Comparison of ENCODE assay signal across 26 mouse cellular contexts in genomic region chr5:151192266-151192665, GRCm38 (mm10). TPM values are rescaled to one million over a fixed set of nuclear protein-coding genes. Genes with fewer than 3 reads are reported as not detected.
A peak's percentile ranks its signal among the peaks of the same experiment; 100 is the strongest.
DNase-seq lines count a peak whose midpoint lies in the region; ATAC-seq and TF ChIP-seq lines count a peak whose summit lies in the region.
"Had no signal": no experiment of that assay in that cellular context is flagged by ENCODE, and none has a peak within 500 bp of the region (broad histone marks: within the 10 kb centered on the region; RNA-seq: fewer than 3 reads in every experiment).

No protein-coding gene starts in this region.

- H3K79me2 ChIP-seq in myocyte (ENCODE audit: control insufficient read depth, insufficient read depth), result peaks cover 27% of the 10 kb centered on the region

- no peaks in the 10 kb centered on the region for H3K9me3 ChIP-seq in lung, postnatal 0 days (ENCODE audit: low read length)
- H3K9me3 ChIP-seq: embryonic facial prominence, embryonic 10.5 days; embryonic facial prominence, embryonic 12.5 days; forebrain, embryonic 10.5 days; forebrain, embryonic 12.5 days had no signal

- no peak overlapping the region for H3K27ac ChIP-seq in lung, postnatal 0 days (ENCODE audit: low read length)
- H3K27ac ChIP-seq: embryonic facial prominence, embryonic 10.5 days; embryonic facial prominence, embryonic 12.5 days; forebrain, embryonic 10.5 days; forebrain, embryonic 12.5 days had no signal

- no peak for DNase-seq in lung, postnatal 0 days (ENCODE audit: low spot score)
- no peak for DNase-seq in lung, adult 18-20 months
- DNase-seq in NIH3T3 (ENCODE audit: low read depth), result peak; percentile 57
- no peak for DNase-seq in spleen, adult 12 weeks (ENCODE audit: low spot score)
- no peak for DNase-seq in gastrocnemius, postnatal 25 days
- DNase-seq: adrenal gland, adult 8-10 months; adrenal gland, postnatal 14 days; adrenal gland, postnatal 36 days; B cell, adult 2 months; cerebellum, adult 11-12 months; cerebellum, adult 2 months; cerebellum, adult 9-10 months; cerebellum, postnatal 10 days; cerebellum, postnatal 25 days had no signal

- no peaks in the 10 kb centered on the region for H3K27me3 ChIP-seq in lung, postnatal 0 days (replicated peaks; ENCODE audit: insufficient read depth, low read length)
- no peaks in the 10 kb centered on the region for H3K27me3 ChIP-seq in myocyte (ENCODE audit: control insufficient read depth, insufficient read depth, insufficient read length)
- H3K27me3 ChIP-seq: CH12.LX; embryonic facial prominence, embryonic 12.5 days had no signal

- peaks cover 8% of the 10 kb centered on the region; the same call in 1 of the 2 replicates for H3K4me1 ChIP-seq in lung, postnatal 0 days (ENCODE audit: insufficient read depth, low read depth, low read length)

- no peak overlapping the region for H3ac ChIP-seq in myocyte (ENCODE audit: control insufficient read depth, insufficient read length)

- no peak overlapping the region for H3K9ac ChIP-seq in lung, postnatal 0 days (replicated peaks; ENCODE audit: low read depth)
- H3K9ac ChIP-seq: embryonic facial prominence, embryonic 12.5 days; forebrain, embryonic 12.5 days had no signal

- TF ChIP-seq CTCF in lung, postnatal 0 days (IDR thresholded peaks at IDR 0.05), result no peak

- ATAC-seq in lung, postnatal 0 days, result no peak
- ATAC-seq: activated CD4-positive, CD25-positive, alpha-beta regulatory T cell, adult 4 months; CD4-positive, CD25-positive, alpha-beta regulatory T cell, adult 4 months; forebrain, embryonic 14.5 days; forebrain, embryonic 16.5 days had no signal

- no peak overlapping the region for H3K4me2 ChIP-seq in lung, postnatal 0 days (replicated peaks; ENCODE audit: low read depth, low read length)
- H3K4me2 ChIP-seq in myocyte (ENCODE audit: low read depth), result peak overlapping the region; percentile 49
- H3K4me2 ChIP-seq: embryonic facial prominence, embryonic 12.5 days; forebrain, embryonic 12.5 days had no signal

- H3K36me3 ChIP-seq in lung, postnatal 0 days (ENCODE audit: insufficient read depth, low read length), result no peaks in the 10 kb centered on the region
- H3K36me3 ChIP-seq in myocyte (ENCODE audit: control insufficient read depth, insufficient read depth), result no peaks in the 10 kb centered on the region
- H3K36me3 ChIP-seq: embryonic facial prominence, embryonic 10.5 days; embryonic facial prominence, embryonic 12.5 days; forebrain, embryonic 10.5 days; forebrain, embryonic 12.5 days; G1E had no signal

- peak; percentile 12; the same call in 1 of the 2 replicates for TF ChIP-seq EP300 in lung, postnatal 0 days (IDR thresholded peaks at IDR 0.05)

- TF ChIP-seq POLR2A in myocyte (IDR thresholded peaks at IDR 0.05; ENCODE audit: insufficient read length, low read depth), result no peak

- 45% methylated on average over 2 of the region's 2 CpGs for WGBS in lung, postnatal 0 days

- H3K4me3 ChIP-seq in lung, postnatal 0 days (ENCODE audit: low read depth, low read length), result no peak overlapping the region
- H3K4me3 ChIP-seq in myocyte, result no peak overlapping the region
- H3K4me3 ChIP-seq: embryonic facial prominence, embryonic 10.5 days; embryonic facial prominence, embryonic 12.5 days; erythroblast, embryonic 14.5 days; forebrain, embryonic 10.5 days; forebrain, embryonic 12.5 days had no signal

TF ChIP-seq in myocyte, 11 proteins besides CTCF, POLR2A, EP300 and RAD21:
- TF ChIP-seq TCF12 (IDR thresholded peaks at IDR 0.05; ENCODE audit: insufficient read depth, poor library complexity, severe bottlenecking) (no peak), CEBPB (IDR thresholded peaks at IDR 0.05; ENCODE audit: insufficient read depth, poor library complexity, severe bottlenecking) (0 out of 2 replicates have a peak, but pooled peaks have one; percentile 8)
TF ChIP-seq in myocyte: peak in this region for 1.

RNA-seq across cellular contexts. Expression of gene Stard13, which starts 41.4 kb away (rescaled TPM):
- polyA plus RNA-seq in lung, postnatal 0 days (2015; fragmentation: Nextera tagmentation; extraction: Ambion mirVana), result 19.1 and 20.8 TPM in 2 replicates
- 15.2 TPM for polyA plus RNA-seq in myocyte (2012; fragmentation: generic; extraction: Trizol)
- total RNA-seq in gastrocnemius, postnatal 25 days (2021), result 1 to 10 TPM; 6.4 to 7.6 TPM
- polyA plus RNA-seq: activated CD4-positive, CD25-positive, alpha-beta regulatory T cell, adult 4 months; CD4-positive, CD25-positive, alpha-beta regulatory T cell, adult 4 months; G1E had no signal
